Mouse (Mus musculus): ENCODE measurements around the gene 4930519P11Rik.

- TF ChIP-seq POLR2AphosphoS5 (IDR thresholded peaks at IDR 0.05; ENCODE audit: insufficient replicate concordance, low read depth, low read length) = no peak
- no peak for TF ChIP-seq CTCF (IDR thresholded peaks at IDR 0.05; ENCODE audit: low read depth, low read length)
- TF ChIP-seq TAL1 (conservative IDR thresholded peaks at IDR 0.05; ENCODE audit: low read depth, low read length) = no peak
Measured at GRCm38 (mm10) chr2:154584931-154585601, 28.2 kb downstream of the 4930519P11Rik start.
